Mouse (Mus musculus) retina, adult 2 months (tissue): ENCODE data around the gene Vwce.

Source experiments
- DNase-seq: peaks from one replicate; pipeline ENCODE4 v3.0.0-alpha.2; 2012; ENCODE audit warnings: low read depth, low spot score

Vwce gene

GRCm38 (mm10) chr19:10691121-10691520 lies 57.1 kb downstream of the Vwce start:
- DNase-seq: no peak

DNA sequence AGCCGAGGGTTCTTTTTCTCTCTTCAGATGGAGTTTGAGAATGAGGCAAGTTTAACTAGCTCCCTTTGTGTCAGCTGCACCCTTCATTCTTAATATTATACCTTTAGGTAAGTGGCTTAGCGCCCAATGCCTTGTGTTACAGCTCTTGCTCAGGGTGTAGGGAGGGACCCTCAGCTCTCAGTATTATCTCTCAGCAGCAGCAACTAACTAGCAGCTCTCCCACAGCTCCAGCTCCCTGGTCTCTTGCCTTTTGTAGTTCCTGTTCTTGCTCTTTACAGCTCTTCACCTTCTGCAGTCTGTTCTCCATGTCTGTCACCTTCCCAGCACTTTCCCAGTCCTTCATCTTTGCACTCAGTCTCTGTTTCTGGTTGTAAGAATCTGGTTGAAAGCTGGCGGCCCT lies 57.6 kb downstream of the Vwce start:
- no peak for DNase-seq

- DNase-seq: no peak
These were observed 58.3 kb downstream of the Vwce start for GRCm38 (mm10) chr19:10692361-10692760.

DNA sequence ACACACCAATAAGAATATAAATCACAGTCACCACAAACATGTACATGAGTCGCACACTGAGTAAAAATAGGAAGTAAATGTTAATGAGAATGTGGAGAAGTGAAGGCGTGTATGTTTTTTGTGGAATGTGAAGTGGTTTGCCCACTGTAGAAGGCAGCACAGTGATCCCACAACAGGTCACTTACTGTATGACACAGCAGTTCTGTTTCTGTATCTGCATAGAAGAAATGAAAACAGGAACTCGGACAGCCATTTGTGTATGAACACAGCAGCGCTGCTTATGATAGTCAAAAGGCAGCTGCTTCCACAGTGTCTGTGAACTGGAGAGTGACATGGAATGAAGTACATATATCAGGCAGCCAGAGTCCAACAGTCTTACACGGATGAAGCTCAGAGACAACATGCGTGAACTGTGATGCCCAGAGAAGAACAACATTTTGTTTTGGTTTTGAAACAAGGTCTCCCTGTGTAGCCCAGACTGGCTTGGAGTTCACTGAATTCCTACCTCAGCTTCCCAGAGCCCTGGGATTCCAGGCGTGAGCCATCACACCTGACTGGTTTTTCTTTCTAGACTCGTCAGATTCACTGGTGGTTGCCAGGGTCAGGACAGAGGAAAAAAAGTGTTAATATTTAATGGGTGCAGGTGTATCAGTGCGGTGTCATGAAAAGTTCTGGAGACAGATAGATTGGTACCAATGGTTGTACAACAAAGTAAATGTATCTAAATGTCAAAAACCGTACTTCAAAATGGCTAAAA lies 60.1 kb downstream of the Vwce start:
- DNase-seq: no peak

- no peak for DNase-seq
These were observed 61.8 kb downstream of the Vwce start for GRCm38 (mm10) chr19:10695801-10696200.

DNA sequence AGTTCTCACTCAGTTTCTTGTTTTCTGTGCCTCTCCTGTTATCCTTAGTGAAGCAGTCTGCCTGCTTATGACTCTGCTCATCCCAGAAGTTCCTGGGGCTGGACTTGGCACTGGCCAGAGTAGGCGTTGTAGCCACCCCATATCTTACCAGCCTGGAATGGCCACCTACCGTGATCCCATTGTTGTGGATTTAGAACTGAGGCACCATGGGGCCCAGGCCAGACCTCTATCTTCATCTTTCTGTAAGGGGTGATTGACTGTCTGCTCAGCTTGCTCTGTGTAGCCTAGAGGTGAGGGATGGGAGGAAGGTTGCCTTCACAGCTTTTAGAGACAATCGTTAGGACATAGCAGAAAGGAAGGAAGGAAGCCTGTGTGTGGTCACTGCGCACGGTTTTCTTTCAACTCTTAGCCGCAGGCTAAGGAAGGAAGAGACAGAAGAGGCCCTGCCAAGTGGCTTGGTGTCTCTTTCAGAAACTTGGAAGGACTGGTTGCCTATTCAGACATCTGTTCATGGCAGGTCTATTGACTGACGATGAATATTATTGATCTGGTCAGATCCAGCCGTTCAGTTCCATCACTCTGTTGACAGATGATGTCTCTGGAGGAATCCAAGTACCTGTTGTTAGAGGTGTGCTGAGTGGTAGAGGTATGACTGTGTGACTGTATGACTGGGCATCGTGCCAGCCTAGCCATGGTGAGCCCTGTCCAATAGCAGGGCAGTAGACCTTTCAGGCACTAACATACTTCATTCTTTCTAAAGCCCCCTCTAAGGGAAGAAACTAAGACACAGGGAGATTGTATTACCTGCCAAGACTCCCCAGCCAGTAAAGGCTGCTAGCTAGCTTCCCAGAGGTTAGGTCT lies 64.3 kb downstream of the Vwce start:
- no peak for DNase-seq

- DNase-seq: no peak
These were observed 65.8 kb downstream of the Vwce start for GRCm38 (mm10) chr19:10699851-10700250.

GRCm38 (mm10) chr19:10701013-10701726 lies 67.2 kb downstream of the Vwce start:
- peak; percentile 86 for DNase-seq

DNA sequence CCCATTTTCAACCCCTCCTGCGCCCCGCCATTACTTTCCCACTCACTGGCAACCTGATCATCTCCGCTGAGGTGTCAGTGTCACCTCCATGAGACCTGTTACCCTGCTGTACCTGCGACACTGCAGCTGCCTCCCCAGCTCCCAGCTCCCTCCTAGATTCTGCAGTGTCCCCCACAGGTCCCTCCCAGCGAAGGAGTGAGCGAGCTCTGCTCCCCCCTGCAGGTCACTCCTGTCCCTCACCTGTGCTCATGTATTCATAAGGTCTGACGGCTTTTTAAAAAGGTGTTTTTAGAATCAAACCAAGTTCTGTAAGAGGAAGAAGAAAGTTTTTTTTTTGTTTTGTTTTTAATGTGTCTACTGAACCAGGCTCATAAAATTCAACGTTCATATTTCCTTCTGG lies 68.1 kb downstream of the Vwce start:
- no peak for DNase-seq

GRCm38 (mm10) chr19:10703470-10703869 lies 69.5 kb downstream of the Vwce start:
- no peak for DNase-seq

DNA sequence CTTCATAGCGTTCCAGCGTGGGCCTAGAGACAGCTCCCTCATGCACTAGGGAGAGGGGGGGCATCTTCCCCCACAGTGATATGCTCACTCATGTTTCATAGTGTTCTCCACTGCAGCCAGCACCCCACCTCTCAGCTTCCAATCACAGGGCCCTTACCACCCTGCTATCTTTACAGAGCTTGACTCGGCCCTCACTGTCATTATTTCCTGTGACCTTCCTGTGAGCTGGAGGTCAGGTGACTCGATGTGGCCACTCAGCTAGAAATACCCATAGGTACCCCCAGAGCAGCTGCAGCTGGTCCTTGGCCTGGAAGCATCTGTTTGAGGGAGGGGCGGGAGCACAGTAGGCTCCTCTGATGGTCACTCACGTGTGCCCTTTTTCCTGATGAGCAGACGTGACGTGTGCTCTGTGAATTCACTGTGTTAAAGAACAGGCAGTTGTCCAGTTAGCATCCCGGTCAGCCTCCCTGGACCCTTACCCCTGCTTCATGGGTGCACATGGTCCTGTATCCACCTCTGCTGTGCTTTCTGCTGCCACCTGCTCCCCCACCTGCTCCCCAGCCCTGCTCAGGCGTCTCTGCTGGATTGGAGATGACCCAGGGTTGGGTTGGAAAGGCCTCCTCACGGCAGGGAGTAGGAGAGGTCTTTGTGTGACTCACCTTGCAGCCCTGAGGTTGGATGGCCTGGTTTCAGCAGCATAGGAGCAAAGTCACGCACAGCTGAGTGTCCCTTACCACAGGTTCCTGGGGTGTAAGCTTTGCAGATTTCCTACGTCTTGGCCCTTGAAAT lies 73.3 kb downstream of the Vwce start:
- DNase-seq: no peak

DNA sequence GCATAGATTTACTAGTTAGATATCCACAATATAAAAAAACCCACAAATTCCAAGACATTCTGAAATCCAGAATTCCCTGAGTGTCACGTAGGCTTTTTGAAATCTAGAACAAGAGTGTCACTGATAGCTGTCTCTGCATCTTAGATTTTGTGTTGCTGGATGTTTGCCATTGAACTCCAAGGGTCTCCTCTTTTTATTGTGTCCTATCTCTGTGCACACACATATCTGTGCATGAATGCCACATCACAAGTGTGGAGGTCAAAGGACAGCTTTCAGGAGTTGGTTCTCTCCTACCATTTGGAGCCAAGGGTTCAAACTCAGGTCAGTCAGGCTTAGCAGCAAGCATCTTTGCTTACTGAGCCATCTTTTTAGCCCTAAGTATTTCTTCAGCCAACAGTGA lies 73.9 kb downstream of the Vwce start:
- no peak for DNase-seq

- no peak for DNase-seq
These were observed 74.9 kb downstream of the Vwce start for GRCm38 (mm10) chr19:10708900-10709299.

DNA sequence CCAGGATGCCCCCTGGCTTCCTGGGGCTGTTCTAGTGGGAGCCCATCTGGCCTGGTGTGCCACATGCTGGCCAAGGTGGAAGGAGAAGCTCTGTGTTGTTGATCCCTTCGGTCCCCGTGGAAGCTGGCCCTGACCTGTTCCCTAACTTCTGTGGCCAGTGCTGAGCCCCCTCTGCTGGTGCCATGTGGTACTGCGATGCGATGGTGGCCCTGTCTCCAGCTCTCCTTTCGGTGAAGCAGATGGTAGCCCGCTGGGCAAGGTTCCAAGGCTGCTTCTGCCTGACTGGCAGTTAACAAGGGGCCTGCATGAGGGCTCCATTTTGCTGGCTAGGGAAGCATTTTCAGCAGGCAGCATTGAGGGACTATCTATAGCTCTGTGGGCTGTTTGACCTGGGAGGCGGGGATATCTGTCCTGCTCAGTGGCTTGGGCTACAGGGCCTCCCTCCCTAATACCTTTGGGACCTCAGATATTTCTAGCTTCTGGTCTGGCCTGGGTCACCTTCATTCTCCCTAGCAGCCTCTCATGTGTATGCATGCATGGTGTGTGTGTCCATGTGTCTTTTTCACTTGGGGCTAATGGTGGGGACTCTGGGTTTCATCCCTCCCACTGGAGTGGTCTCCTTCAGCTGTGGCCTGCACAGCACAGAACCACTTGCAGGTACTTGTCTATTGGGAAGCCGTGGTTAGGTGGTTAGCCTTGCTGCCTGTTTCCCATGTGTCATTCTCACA lies 75.5 kb downstream of the Vwce start:
- DNase-seq: peak; percentile 89

DNA sequence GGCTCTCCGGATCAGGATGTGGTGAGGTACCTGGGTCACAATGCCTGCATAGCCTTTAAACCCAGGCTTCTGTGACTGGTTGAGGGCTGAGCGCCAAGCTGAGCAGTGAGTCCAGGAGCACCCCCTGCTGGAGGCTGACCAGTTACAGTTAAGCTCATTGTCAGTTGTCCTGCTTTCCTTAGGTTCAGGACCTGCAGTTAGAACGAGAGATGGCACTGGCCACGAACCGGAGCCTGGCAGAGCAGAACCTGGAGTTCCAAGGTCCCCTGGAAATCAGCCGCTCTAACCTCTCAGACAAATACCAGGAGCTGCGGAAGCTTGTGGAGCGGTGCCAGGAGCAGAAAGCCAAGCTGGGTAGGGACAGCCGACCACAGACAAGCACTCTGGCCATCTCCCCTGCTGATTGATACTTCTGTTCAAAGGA lies 76.1 kb downstream of the Vwce start:
- DNase-seq: peak; percentile 67

DNA sequence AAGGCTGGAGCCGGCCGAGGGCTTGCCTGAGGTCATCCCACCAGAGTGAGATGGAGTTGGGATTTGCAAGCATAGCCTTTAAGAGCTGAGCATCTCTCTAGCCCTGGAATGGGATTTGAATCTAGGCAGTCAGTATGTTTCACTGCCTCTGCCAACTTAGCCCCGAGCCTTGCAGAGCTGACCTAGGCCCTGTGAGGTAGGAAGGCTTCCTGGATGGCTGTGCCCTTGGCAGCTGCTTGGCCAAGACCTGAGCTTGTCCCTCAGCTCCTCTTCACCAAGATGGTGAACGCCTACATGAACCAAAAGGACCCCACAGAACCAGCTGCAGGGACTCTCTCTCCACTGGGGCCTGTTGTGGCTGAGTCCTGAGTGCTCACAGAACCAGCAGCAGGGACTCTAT lies 76.7 kb downstream of the Vwce start:
- DNase-seq: no peak

DNA sequence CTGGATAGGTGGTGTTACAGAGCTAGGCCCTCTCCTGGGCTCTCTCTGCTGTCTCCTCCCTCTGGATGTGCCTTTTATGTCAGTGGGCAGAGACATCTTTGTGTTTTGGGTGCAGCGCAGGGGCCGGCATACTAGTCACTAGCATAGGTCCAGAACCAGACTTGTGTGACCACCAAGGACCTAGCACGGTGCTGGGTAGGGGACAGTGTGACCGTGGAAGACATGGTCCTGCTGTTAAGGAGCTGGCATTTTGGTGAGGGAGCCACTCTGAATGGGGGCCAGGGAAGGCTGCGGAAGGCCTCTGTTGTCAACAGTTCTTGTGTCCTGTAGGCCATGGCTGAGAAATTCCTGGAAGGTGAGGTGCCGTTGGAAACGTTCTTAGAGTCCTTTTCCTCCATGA lies 78.2 kb downstream of the Vwce start:
- no peak for DNase-seq

GRCm38 (mm10) chr19:10712646-10713045 lies 78.6 kb downstream of the Vwce start:
- no peak for DNase-seq

DNA sequence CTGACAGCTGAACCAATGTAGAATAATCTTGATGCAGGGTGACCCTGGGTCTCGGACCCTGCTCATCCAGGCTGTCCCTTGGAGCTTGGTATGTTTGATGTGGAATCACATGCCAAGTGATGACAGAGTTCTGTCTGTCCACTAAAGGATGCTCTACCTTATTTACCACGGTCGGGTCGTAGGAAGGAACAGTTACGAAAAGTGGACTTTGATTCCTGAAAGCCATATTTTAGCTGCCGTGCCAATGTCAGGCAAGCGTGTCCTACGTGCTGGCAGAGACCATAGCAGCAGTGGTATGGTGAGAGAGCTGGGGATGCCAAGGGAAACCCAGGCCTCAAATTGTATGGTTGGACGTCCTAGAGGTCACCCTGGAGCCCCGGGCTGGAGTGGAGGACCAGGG lies 79.5 kb downstream of the Vwce start:
- DNase-seq: no peak

DNA sequence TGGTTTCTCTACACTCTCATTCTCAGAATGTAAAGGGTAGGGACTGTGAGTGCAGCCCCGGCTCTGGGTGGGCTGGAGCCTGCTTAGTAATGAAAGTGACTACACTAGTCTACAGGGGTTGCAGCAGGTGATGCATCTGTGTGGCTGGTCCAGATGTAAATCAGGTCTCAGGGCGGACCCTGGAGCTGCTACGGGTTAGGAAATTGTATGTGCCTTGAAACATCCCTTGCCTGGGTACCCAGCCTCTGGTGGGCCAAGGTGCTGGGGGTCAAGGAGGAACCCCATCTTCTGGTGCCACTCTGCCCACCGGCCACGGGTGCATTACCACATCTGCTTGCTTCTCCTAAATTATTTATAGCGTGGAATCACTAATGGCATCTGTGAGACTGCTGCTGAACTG lies 80.2 kb downstream of the Vwce start:
- DNase-seq: no peak
